Mouse (Mus musculus): Measurements from ENCODE around the gene Prrt1.

Gene Prrt1

DNA sequence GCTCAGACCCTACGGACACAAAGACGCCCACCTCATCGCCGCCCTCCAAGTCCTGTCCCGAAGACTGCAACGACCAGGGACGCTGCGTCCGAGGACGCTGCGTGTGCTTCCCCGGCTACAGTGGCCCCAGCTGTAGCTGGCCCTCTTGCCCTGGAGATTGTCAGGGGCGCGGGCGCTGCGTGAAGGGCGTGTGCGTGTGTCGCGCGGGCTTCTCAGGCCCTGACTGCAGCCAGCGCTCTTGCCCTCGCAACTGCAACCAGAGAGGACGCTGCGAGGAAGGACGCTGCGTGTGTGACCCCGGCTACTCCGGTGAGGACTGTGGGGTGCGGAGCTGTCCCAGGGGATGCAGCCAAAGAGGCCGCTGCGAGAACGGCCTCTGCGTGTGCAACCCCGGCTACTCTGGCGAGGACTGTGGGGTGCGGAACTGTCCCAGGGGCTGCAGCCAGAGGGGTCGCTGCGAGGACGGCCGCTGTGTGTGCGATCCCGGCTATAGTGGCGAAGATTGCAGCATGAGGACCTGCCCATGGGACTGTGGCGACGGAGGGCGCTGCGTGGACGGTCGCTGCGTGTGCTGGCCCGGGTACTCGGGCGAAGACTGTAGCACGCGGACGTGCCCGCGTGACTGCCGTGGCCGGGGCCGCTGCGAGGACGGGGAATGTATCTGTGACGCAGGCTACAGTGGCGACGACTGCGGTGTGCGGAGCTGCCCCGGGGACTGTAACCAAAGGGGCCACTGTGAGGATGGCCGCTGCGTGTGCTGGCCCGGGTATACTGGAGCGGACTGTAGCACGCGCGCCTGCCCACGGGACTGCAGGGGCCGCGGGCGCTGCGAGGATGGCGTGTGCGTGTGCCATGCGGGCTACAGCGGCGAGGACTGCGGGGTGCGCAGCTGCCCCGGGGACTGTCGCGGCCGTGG, 42.1 kb downstream of the Prrt1 start:
- DNase-seq (ENCODE audit: low read depth, low spot score) = no peak

GRCm38 (mm10) chr17:34672246-34672792, 43.0 kb downstream of the Prrt1 start:
- no peak for DNase-seq (ENCODE audit: low read depth, low spot score)

- DNase-seq (ENCODE audit: low read depth, low spot score) = no peak
Observed at GRCm38 (mm10) chr17:34673139-34673538, 43.8 kb downstream of the Prrt1 start.

GRCm38 (mm10) chr17:34674524-34675204, 45.3 kb downstream of the Prrt1 start:
- DNase-seq (ENCODE audit: low read depth, low spot score) = no peak

DNA sequence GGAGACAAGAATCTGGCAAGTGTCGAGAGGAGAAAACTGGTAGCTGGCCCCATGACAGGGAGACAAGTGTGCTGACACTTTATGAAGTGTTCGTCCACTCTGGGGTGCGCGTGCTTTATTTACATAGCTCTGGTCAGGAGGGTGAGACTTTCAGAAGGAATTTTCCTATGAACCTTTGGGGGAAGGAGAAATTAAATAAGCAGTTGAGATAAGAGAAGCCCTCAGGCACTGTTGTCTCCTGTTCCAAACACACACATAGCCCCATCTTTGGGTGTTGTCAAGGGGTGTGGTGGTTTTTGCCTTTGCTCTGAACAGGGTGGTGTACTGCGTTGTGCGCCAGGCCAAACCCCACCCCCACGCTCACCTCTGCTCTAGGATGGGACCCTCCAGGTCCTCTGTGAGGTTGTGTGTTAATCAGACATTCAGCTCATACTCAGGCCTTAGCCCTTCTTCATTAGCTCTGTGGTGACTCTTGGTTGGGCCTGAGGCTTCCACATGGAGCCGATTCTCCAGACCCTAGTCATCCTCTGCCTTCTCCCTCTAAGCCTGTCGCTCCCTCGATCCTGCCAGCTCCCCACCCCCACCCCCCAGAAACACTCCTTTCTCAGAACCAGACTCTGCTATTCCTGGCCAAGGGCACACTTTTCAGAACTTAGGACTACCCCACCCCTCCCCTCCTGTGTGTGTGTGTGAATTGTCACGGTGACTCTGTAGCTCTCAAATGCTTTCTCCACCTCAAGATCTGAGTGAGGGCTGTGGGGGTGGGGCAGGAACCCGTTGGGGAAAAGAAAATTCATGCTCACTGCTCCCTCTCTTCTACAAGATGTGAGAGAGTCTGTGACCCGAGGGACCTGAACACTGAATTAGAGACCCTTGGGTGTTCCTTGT, 46.1 kb downstream of the Prrt1 start:
- DNase-seq (ENCODE audit: low read depth, low spot score) = no peak

GRCm38 (mm10) chr17:34676093-34676460, 46.7 kb downstream of the Prrt1 start:
- DNase-seq (ENCODE audit: low read depth, low spot score) = no peak

DNA sequence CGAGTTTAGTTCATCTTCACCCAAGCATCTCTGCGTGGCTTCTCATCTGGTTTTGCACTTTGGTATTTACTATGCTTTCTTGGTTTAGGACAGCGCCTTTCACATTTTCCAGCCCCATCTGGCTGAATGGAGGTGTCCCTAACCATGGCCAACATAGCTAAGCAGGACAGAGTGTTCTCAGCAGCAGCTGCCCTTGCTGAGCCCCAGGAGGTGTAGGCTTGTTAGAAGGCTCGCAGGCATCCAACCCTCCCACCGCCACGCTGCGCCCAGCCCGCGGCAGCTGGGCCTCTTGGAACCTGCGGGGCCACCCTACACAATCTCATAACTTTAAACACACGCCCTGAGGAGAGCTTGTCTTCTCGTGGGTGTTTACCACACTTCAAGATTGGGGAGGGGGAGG, 47.3 kb downstream of the Prrt1 start:
- DNase-seq (ENCODE audit: low read depth, low spot score) = no peak

DNA sequence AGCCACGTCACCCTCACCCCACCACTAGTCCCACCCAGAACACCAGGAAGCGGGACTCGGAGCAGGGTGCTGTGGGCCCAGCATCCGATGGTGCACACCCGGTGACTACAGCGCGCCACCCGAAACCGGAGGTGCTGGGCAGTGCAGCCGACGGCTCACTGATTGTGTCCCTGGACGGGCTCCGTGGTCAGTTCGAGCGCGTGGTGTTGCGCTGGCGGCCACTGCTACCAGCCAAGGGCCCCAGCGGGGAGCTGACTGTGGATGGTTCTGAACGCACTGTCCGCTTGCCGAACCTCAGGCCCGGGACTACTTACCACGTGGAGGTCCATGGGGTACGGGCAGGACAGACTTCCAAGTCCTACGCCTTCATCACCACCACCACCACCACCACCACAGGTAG, 50.9 kb downstream of the Prrt1 start:
- no peak for DNase-seq (ENCODE audit: low read depth, low spot score)

DNA sequence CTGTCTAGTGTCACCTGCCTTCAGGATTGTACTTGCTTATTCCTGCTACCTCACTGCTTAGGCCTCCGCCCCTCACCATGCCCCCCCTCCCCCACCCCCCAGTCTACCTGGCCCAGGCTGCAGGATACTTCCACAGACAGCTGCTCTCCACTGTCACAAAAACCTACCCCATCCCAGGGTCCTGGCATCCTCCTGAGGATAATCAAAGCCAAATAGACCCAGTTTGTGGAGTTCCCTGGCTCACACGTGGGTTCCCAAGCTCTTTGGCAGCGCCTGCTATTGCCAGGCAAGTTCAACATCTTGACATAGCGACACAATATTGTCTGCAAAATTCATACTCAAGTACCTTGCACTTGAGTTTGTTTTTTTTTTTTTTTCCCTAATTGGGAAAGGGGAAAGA, 51.3 kb downstream of the Prrt1 start:
- DNase-seq (ENCODE audit: low read depth, low spot score) = no peak

DNA sequence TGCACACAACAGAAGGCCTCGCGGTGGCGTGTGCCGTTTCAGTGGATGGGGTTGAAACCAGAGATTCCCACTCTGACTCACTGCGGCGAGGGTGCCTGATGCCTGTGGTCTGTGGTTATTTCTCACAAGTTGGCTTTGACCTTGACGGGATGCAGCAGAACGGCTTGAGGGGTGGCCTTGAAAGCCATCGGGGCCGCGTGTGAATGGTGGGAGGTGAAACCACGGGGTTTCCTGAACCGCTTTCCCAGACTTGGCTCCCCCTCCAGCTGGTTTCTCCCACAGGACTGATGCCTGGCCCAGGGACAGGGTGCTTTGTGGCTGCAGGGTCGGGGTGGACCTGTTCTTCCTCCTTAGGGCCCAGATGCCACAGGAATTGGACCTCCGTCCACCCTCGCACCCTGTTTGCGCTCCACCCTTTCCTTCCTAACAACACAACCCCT, 51.8 kb downstream of the Prrt1 start:
- no peak for DNase-seq (ENCODE audit: low read depth, low spot score)

DNA sequence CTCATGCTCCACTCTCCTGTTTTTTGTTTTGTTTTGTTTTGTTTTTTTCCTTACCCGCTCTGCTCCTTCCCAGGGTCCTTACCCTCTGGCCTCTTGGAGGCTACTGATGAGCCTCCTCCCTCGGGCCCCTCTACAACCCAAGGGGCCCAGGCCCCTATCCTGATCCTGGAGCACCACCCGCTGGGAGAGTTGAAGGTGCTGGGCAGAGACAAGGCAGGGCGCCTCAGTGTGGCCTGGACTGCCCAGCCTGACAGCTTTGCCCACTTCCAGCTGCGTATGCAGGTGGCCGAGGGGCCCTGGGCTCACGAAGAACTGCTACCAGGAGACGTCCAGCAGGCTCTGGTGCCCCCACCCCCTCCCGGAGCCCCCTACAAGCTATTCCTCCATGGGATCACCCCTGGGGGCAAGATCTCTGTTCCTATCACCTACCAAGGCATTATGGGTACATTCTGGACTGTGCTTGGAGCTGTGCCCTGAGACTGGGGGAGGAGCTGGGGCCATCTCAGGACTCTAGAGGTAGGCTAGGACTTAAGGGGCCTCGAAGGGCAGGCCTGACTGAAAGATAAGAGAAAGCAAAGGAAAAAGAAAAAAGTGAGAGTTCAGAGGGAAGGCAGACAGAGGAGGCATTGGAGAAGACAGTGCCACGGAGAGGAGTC, 52.7 kb downstream of the Prrt1 start:
- no peak for DNase-seq (ENCODE audit: low read depth, low spot score)
